Mouse (Mus musculus) cerebellum, adult 9-11 months (tissue): Measurements from ENCODE around the gene Cbx6.
A peak's percentile ranks its signal among the peaks of the same experiment; 100 is the strongest.

Source experiments
- DNase-seq: peaks from one replicate; pipeline ENCODE4 v3.0.0; 2022

Cbx6 gene

GRCm38 (mm10) chr15:79834130-79834880 is at the start of gene Cbx6, which contains the start of gene Npcd:
Gene Cbx6, minus strand, starts transcription at chr15:79834688.
Gene Npcd, minus strand, starts transcription at chr15:79834237.
- peak; percentile 97 for DNase-seq

- DNase-seq: peak; percentile 95
Observed at GRCm38 (mm10) chr15:79883352-79883822, 48.9 kb upstream of the Cbx6 start.

DNA sequence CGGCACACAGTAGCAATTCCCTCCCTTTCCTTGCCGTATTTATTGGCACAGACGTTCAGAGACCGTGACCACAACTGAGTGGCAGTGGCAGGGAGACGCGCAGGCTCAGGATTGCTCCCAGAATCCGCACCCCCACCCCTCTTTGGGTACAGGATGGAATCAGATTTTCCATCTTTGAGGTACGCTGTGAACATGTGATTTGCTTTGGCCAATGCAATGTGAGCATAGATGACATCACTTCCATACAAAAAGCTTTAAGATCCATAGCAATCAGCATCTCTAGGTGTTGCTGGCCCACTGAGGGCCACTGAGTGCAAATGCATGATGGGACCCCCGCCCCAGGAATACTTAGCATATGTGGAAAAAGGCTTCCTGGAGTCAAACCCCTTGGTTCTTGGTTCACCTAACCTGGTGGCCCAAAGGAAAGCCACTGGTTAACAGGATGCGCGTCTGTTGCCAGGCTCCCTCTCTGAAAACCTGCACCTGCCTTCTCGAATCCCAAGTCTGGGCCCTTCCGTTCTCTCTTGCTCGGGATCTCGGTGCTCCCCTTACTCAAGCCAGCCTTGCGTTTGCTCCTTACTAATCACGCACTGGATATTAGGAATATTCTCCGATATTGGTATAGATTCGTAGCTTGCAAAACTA is 48.3 kb upstream of the Cbx6 start:
- DNase-seq: peak; percentile 69

DNA sequence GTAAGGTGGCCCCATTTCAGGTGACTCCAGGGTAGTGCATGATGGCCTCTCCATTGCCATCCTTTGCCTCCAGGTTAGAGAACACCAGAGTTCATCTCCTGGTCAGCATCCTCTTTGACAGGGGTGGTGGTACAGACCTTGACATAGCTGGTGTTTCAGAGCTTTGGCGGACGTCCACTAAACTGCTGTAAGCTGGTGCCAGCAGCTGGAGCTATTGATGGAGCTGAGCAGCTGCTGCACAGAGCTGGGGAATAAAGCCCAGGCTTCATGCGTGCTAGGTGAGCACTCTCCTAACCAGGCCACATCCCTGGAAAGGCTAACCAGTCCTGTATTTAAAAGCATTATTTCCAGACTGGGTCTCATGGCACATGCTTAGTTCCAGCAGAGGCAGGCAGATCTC is 46.0 kb upstream of the Cbx6 start:
- DNase-seq: peak; percentile 26

DNA sequence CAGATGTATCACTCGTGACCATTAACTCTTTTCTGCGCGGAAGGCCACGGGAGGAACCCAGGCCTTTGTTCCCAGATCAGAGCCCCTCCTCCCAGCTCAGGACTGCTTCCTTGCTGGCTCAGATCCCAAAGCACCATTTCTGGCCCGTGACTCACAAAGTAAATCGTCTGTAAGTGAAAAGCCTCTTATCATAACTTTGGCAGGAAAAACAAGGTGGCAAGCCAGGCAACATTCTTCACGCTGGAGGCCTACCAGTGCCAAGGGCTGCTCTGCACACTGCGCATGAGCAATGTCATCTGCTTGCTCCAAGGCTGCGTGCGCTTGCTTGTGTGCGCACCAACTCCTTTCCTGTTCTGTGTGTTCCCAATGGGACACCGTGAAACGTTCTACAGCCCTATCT is 44.8 kb upstream of the Cbx6 start:
- DNase-seq: peak; percentile 63

GRCm38 (mm10) chr15:79878725-79879136 is 44.2 kb upstream of the Cbx6 start:
- no peak for DNase-seq

- DNase-seq: no peak
Observed at GRCm38 (mm10) chr15:79875261-79875995, 40.9 kb upstream of the Cbx6 start.

DNA sequence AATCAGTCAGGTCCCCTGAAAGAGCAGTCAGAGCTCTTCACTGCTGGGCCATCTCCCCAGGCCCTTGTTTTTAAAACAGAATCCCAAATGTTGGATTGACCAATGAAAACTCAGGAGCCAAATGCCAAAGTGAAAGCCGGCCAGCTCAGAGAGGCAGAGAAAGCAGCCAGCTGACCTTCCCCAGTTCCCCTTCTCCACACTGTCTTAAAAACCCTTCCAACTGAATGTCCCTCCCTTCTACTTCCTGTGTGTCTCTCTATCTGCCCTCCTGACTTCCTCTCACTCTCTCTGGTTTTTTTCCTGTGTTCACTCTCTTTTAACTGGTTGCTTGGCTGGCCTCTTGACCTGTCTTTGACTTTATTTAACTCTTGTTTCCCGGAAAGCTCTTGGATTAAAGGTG is 39.5 kb upstream of the Cbx6 start:
- DNase-seq: no peak

- no peak for DNase-seq
Observed at GRCm38 (mm10) chr15:79873545-79873944, 39.1 kb upstream of the Cbx6 start.

DNA sequence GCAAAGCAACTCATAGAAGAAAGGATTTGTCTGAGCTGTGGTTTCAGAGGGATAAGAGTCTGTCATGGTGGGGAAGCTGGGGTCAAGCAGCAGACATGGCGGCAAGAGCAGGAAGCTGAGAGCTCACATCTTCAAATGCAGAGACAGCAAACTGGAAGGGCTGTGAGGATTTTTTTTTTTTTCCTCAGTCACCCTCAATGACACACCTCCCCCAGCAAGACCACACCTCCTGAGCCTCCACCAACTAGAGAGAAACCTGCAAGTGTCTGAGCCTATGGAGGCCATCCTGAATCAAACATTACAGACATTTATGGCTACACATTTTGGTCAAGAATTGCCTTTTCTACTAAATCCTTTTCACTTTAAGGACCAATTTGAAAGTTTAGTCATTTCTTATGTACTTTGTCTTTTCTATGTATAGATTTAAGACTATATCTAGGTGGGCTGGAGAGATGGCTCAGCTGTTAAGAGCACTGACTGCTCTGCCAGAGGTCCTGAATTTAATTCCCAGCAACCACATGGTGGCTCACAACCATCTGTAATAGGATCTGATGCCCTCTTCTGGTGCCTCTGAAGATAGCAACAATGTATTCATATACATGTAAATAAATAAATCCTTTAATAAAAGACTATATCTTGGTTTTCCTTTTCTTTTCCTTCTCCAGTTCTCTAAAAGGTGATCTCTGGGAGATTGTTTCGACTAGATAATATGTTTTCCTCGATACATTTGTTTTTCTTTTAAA is 32.9 kb upstream of the Cbx6 start:
- no peak for DNase-seq

- no peak for DNase-seq
Observed at GRCm38 (mm10) chr15:79859821-79860220, 25.3 kb upstream of the Cbx6 start.

GRCm38 (mm10) chr15:79858979-79859378 is 24.5 kb upstream of the Cbx6 start:
- no peak for DNase-seq

- DNase-seq: no peak
Observed at GRCm38 (mm10) chr15:79850143-79850542, 15.7 kb upstream of the Cbx6 start.

GRCm38 (mm10) chr15:79847100-79847499 is 12.6 kb upstream of the Cbx6 start:
- no peak for DNase-seq

DNA sequence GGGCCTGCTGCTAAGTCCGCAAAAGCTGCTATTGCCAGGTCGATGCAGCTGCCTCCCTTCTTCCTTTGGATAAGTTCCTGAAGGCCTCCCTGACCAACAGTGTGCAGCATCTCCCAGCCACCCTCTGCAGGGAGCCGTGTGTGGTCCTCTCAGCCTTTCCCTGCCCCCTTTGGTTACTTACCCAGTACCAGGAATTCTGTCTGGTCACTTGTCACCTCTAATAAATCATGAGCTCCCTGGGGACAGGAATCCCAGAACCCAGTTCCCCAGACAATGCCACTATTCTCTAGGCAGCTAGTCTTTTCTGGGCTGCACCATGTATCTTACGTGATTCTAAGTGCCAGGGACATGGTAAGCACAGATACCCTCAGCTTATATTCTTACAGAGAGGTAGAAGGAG is 11.5 kb upstream of the Cbx6 start:
- no peak for DNase-seq

- DNase-seq: no peak
Observed at GRCm38 (mm10) chr15:79842985-79843384, 8.5 kb upstream of the Cbx6 start.

GRCm38 (mm10) chr15:79840281-79840680 is 5.8 kb upstream of the Cbx6 start:
- no peak for DNase-seq

GRCm38 (mm10) chr15:79834881-79835260 is 383 bp upstream of the Cbx6 start:
- DNase-seq: peak; percentile 51

DNA sequence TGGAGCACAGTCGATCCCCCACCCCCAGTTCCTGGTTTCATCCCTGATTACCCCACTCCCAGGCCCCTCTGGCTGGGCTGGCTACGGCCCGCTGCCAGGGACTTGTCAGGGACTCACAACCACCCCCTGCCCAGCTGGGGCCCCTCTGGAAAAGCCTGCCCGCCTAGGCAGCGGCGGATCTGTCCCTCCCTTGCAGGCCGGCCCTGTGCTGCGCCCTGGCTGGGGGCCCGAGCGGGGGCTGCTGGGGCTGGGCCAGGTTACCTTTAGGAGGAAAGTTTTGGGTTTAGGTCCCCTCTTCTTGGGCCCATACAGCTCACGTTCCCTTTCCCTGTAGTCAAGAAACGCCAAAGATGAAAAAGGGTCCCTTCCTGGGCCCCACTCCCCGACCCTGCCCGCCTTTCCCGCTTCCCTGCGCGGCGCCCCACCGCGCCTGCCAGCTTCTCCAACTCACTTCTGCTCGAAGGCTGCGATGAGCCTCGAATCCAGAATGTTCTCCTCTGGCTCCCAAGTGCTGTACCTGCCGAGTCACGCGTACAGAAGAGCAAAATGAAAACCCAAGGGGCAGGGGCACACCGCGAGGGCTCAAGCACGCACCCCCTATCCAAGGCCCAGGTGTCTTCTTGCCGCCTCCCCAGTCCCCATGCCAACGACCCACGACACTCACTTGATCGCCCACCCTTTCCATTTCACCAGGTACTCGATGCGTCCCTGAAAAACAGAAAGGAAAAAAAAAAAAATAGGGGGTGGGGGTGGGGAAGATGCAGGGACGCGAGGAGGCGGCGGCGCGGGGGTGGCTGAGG is 1.0 kb downstream of the Cbx6 start:
- peak; percentile 77 for DNase-seq

- DNase-seq: peak; percentile 79
Observed at GRCm38 (mm10) chr15:79832064-79832900, 2.2 kb downstream of the Cbx6 start.

GRCm38 (mm10) chr15:79830388-79830787 is 4.1 kb downstream of the Cbx6 start:
- peak; percentile 84 for DNase-seq
